Mouse (Mus musculus) embryonic facial prominence, embryonic 11.5 days (tissue): Measurements from ENCODE around the gene Ctnnd2. TPM values are rescaled to one million over a fixed set of nuclear protein-coding genes. Genes with fewer than 3 reads are reported as not detected.
A peak's percentile ranks its signal among the peaks of the same experiment; 100 is the strongest.

ENCODE experiments used
- ATAC-seq: fragments of 200-750 bp; cut with Nextera tagmentation; replicated peaks from 2 replicates; pipeline ENCODE4 v1.8.0; 2017; ENCODE audit warnings: low read depth; ENCODE audit not compliant: insufficient number of reproducible peaks, low FRiP score, low TSS enrichment
- DNase-seq: peaks from one replicate; pipeline ENCODE4 v3.0.0-alpha.2; 2015; ENCODE audit warnings: low spot score
- H3K27ac ChIP-seq: fragments of 300-500 bp; sonication (generic); replicated peaks from 2 replicates; pipeline ENCODE4 v1.5.1; 2014; ENCODE audit warnings: mild to moderate bottlenecking, low read depth, low read length, control low read depth
- H3K27me3 ChIP-seq: fragments of 300-500 bp; sonication (generic); 2 replicates; pipeline ENCODE4 v1.6.1; 2014; ENCODE audit warnings: mild to moderate bottlenecking, low read length, moderate library complexity, mixed read lengths; ENCODE audit not compliant: control insufficient read depth, insufficient read depth
- H3K36me3 ChIP-seq: fragments of 300-500 bp; sonication (generic); replicated peaks from 2 replicates; pipeline ENCODE4 v1.6.1; 2014; ENCODE audit warnings: low read depth, mild to moderate bottlenecking, low read length, moderate library complexity, mixed read lengths; ENCODE audit not compliant: control insufficient read depth, insufficient read depth
- H3K4me1 ChIP-seq: fragments of 300-500 bp; sonication (generic); 2 replicates; pipeline ENCODE4 v1.6.1; 2014; ENCODE audit warnings: low read length, mixed read lengths; ENCODE audit not compliant: control insufficient read depth, insufficient read depth
- H3K4me2 ChIP-seq: fragments of 300-500 bp; sonication (generic); 2 replicates; pipeline ENCODE4 v1.6.1; 2014; ENCODE audit warnings: low read depth, mild to moderate bottlenecking, control low read depth, low read length, moderate library complexity
- H3K4me3 ChIP-seq: fragments of 300-500 bp; sonication (generic); 2 replicates; pipeline ENCODE4 v1.5.1; 2014; ENCODE audit warnings: low read depth, low read length, control low read depth
- H3K9ac ChIP-seq: fragments of 300-500 bp; sonication (generic); replicated peaks from 2 replicates; pipeline ENCODE4 v1.6.1; 2014; ENCODE audit warnings: mild to moderate bottlenecking, control low read depth, low read length
- H3K9me3 ChIP-seq: fragments of 300-500 bp; sonication (generic); replicated peaks from 2 replicates; pipeline ENCODE4 v1.6.1; 2016; ENCODE audit warnings: mild to moderate bottlenecking, low read length, inconsistent platforms, mixed read lengths; ENCODE audit not compliant: control insufficient read depth
- WGBS: fragments of 180-500 bp; shearing (Covaris S2); extraction: QIAGEN DNeasy Blood & Tissue Kit; methylation state at CpG from one replicate; pipeline ENCODE4 v1.1.7; 2014; 5-methylcytosine and 5-hydroxymethylcytosine counted together
- polyA plus RNA-seq: library from polyadenylated mRNA; unstranded; fragments of >200 nt; fragmentation: Nextera tagmentation; extraction: Ambion mirVana; gene quantifications from 2 replicates; pipeline ENCODE4 v1.2.1, GENCODE M21; 2014

Gene Ctnnd2
- polyA plus RNA-seq, 1 experiment from 2014 or later, result 9.6 TPM

DNA sequence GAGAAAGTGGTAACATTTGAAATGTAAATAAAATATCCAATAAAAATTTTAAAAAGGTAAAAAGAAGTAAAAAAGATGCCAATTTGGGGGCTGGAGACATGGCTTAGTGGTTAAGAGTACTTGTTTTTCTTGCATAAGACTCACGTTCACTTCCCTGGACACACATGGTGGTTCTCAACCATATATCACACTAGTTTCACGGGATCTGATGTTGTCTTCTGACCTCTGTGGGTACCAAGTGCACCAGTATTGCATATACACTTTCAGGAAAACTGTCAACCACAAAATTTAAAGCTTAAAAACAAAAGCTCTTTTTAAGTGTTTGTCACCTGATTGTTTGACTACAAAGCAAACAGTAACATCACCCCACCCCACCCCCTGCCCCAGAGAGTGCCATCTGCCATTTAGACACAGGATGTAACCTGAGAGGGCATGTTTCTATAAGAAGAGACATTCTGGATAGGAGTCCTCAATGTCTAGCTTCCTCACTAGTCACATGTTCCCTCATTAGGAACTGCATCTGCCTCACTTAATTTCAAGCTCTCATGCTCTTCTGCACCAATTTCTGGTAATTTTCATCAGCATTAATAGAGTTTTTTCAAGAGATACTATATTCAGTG, 290.5 kb downstream of the Ctnnd2 start:
- Histone ChIP-seq H3K27ac (no peak overlapping the region), H3K27me3 (no peaks in the 10 kb centered on the region), H3K9me3 (no peaks in the 10 kb centered on the region), H3K9ac (no peak overlapping the region), H3K4me2 (no peak overlapping the region), H3K4me1 (no peaks in the 10 kb centered on the region), H3K4me3 (no peak overlapping the region), H3K36me3 (no peaks in the 10 kb centered on the region)
- no peak for ATAC-seq
- no peak for DNase-seq
- WGBS, result 69% methylated on average over 2 of the region's 2 CpGs

DNA sequence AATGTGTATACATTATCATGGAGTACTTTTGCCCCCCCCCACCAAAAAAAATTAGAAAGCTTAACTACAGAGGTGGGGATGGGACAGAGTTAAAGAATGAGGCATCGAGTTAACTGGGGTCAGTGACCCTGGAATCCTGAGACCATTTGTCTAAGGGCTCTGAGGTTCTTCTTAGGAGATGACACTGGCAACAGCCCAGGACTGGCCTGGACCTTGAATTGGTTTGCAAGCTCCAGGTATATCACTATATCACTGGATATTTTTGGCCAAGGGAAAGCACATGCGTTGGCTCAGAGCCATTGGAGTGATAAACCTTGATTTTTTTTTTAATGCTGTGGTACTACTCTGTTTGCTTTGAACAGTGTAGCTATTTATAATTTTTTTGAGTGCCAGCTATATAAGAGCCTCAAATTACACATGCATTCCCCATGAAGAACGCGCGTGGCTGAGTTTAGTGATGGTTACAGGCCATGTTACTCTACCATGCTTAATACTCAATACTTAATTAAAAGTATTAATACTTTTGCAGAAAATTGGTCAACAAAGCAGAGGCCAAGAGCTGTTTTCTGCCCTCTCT, 291.2 kb downstream of the Ctnnd2 start:
- H3K27ac ChIP-seq, result no peak overlapping the region
- DNase-seq, result no peak
- no peak for ATAC-seq

DNA sequence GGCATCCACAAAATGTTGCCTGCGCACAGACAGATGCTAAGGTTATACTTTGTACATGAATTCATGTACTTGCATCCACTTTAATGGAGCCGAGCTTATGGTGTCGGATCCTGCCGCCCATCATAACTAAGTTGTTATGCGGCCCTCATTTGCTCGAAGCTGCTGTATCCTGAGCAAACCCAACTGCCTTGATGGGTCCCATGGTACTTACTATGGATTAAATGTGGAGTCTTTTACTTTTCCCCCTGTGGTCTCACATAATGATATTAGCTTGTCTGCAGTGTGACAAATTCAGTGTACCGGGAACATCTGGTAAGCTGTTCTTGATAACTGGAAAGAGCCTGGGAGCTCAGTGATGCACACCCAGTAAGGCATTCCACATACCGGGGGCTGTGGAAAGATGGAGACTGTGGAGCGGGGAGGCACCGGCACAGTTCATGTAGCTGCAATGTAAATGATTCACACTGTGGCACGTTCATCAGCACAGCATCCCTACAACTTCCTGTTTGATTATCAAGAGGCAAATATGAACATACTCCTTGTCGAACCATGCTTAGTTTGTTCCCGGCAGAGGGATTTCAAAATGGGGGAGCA, 294.7 kb downstream of the Ctnnd2 start:
- Histone ChIP-seq H3K9ac (no peak overlapping the region), H3K27ac (no peak overlapping the region), H3K9me3 (no peaks in the 10 kb centered on the region), H3K4me1 (no peaks in the 10 kb centered on the region), H3K36me3 (no peaks in the 10 kb centered on the region), H3K4me2 (no peak overlapping the region), H3K27me3 (no peaks in the 10 kb centered on the region), H3K4me3 (no peak overlapping the region)
- peak; percentile 28 for DNase-seq
- WGBS, result 82% methylated on average over 13 of the region's 13 CpGs
- no peak for ATAC-seq

More for the DNA sequence above, 291.2 kb downstream of the Ctnnd2 start:
- no peaks in the 10 kb centered on the region for H3K4me1 ChIP-seq
- no peaks in the 10 kb centered on the region for H3K27me3 ChIP-seq
- H3K4me3 ChIP-seq, result no peak overlapping the region
- H3K9me3 ChIP-seq, result no peaks in the 10 kb centered on the region
- WGBS, result 85% methylated on average over 5 of the region's 5 CpGs
- H3K36me3 ChIP-seq, result no peaks in the 10 kb centered on the region
- H3K9ac ChIP-seq, result no peak overlapping the region
- H3K4me2 ChIP-seq, result no peak overlapping the region

DNA sequence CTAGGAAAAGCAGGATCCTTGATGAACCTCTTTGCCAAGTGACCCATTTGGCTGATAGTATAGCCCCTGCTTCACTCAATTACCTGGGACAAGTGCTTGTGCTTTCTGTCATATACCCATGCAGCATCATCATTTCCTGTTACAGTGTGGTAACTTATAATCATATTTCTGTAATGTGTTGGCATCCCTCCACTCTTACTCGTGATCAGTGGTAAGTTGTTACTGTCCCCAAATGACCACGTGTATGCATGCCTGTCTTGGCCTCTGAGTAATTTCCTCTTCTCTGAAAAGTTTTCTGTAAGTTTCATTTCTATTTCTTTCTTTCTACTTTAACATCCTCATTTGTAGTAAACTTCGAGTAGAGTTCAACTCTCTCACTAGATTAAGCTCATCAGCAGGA, 296.4 kb downstream of the Ctnnd2 start:
- no peak overlapping the region for H3K4me3 ChIP-seq
- H3K27me3 ChIP-seq, result no peaks in the 10 kb centered on the region
- no peak for ATAC-seq
- no peak overlapping the region for H3K27ac ChIP-seq
- H3K9me3 ChIP-seq, result no peaks in the 10 kb centered on the region
- no peak overlapping the region for H3K9ac ChIP-seq
- H3K4me2 ChIP-seq, result no peak overlapping the region
- no peaks in the 10 kb centered on the region for H3K4me1 ChIP-seq
- WGBS, result 88% methylated on average over 3 of the region's 3 CpGs
- no peaks in the 10 kb centered on the region for H3K36me3 ChIP-seq
- no peak for DNase-seq

DNA sequence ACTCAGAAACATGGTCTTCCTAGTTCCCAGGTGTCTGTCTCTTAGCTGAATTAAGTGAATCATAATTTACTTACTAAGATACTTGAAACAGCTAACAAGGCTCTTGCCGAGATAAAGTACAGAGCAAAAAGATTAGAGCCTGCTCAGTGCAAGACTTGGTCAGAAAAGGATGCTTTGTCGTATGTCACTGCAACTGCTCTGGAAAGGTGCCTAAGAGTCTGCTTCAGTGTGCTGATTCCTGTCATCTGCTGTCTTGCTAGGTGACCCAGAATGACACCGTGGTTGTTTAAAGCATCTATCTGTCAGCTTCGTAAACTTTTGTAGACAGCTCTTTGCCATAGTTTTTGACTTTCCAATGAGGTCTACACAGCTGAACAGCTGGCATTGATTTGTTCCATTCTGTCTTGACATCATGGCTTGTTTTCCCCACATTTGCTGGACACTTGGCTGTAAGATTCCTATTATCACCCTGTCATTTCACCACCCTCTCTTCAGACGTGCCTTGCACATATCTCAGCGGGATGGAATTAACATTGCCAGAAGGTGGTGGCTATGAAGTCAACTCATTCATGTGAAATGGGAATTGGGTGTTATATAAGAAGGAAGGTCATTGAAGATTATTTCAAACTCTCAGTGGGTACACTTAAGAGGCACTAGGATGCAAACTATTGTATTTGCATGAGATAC, 299.0 kb downstream of the Ctnnd2 start:
- DNase-seq, result no peak

DNA sequence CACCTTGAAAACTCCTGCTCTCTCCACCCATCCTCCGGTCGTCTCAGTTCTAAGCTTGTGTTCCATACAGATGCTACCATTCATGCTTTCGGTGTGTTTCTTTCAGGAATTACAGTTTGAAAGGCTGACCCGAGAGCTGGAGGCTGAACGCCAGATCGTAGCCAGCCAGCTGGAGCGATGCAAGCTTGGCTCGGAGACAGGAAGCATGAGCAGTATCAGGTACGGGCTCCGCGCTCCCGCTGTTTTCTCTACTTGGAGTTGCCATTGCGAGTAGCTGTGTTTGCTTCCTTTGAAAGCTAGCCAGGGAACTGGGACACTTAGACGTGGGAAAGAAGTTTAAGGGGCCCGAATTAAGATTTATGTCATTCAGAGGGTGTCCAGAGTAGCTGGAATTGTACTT, 308.3 kb downstream of the Ctnnd2 start:
- DNase-seq, result no peak
- no peak overlapping the region for H3K27ac ChIP-seq
- 76% methylated on average over 15 of the region's 15 CpGs for WGBS
- H3K36me3 ChIP-seq, result no peaks in the 10 kb centered on the region
- no peaks in the 10 kb centered on the region for H3K27me3 ChIP-seq
- no peak for ATAC-seq
- no peaks in the 10 kb centered on the region for H3K4me1 ChIP-seq
- no peak overlapping the region for H3K4me2 ChIP-seq
- no peak overlapping the region for H3K9ac ChIP-seq
- H3K4me3 ChIP-seq, result no peak overlapping the region
- H3K9me3 ChIP-seq, result no peaks in the 10 kb centered on the region

More for the DNA sequence above, 299.0 kb downstream of the Ctnnd2 start:
- H3K36me3 ChIP-seq, result no peaks in the 10 kb centered on the region
- H3K4me1 ChIP-seq, result no peaks in the 10 kb centered on the region
- no peak for ATAC-seq
- WGBS, result 65% methylated on average over 6 of the region's 6 CpGs
- no peaks in the 10 kb centered on the region for H3K9me3 ChIP-seq
- no peak overlapping the region for H3K4me2 ChIP-seq
- no peak overlapping the region for H3K27ac ChIP-seq
- H3K9ac ChIP-seq, result no peak overlapping the region
- H3K27me3 ChIP-seq, result no peaks in the 10 kb centered on the region
- H3K4me3 ChIP-seq, result no peak overlapping the region

DNA sequence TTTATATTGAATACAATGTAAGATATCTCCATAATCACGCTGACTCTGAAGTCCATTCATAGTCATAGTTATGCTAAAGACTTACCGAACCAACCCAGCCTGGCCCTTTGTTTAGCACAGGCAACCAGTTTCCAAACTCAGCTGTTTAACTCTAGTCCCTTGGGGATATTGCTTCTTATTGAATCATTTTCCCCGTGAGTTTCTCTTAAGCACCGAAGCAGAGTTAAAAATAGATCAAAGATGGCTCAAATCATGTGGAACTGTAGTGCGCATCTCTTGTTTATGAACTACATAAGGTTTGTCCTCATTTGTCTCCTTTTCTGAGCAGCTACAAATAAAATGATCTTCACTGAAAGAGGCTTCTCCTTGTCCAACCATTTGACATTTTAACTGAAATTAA, 334.1 kb downstream of the Ctnnd2 start:
- Histone ChIP-seq H3K9me3 (no peaks in the 10 kb centered on the region), H3K27ac (no peak overlapping the region), H3K4me1 (no peaks in the 10 kb centered on the region), H3K9ac (no peak overlapping the region), H3K4me2 (no peak overlapping the region), H3K27me3 (no peaks in the 10 kb centered on the region), H3K36me3 (no peaks in the 10 kb centered on the region), H3K4me3 (no peak overlapping the region)
- DNase-seq (no peak), ATAC-seq (no peak)
- WGBS, result 68% methylated on average over 5 of the region's 5 CpGs

DNA sequence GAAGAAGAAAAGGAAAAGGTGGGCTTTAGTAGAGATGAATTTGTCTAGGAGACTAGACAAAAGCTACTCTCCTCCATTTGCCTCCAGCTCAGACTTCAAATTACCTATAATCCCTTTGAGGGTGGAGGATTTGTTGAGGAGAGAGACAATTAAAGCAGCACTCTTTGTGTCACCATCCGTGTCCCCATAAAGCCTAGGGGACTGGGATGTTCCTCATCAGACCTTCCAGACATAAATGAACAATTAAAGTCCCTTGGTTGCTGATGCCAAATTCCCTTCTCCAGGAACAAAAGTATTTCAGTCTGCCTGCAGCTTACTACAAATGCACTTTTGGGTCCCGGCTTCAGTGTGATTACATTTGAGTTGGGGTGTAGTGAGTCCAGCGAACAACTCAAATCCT, 340.1 kb downstream of the Ctnnd2 start:
- Histone ChIP-seq H3K9ac (no peak overlapping the region), H3K4me1 (no peaks in the 10 kb centered on the region), H3K4me3 (no peak overlapping the region), H3K27me3 (no peaks in the 10 kb centered on the region), H3K36me3 (no peaks in the 10 kb centered on the region), H3K9me3 (no peaks in the 10 kb centered on the region), H3K27ac (no peak overlapping the region), H3K4me2 (no peak overlapping the region)
- WGBS, result 49% methylated on average over 3 of the region's 3 CpGs
- ATAC-seq (no peak), DNase-seq (no peak)
